In genomic region chr2:58324118-58324901, GRCm38 (mm10) we compare ENCODE assay signal across 9 mouse cellular contexts. TPM values are rescaled to one million over a fixed set of nuclear protein-coding genes. Genes with fewer than 3 reads are reported as not detected.
DNase-seq lines count a peak whose midpoint lies in the region; ATAC-seq lines count a peak whose summit lies in the region.
"Had no signal": no experiment of that assay in that cellular context is flagged by ENCODE, and none has a peak within 500 bp of the region (broad histone marks: within the 10 kb centered on the region; RNA-seq: fewer than 3 reads in every experiment).

No protein-coding gene starts in this region.

- 11% methylated on average over 23 of the region's 23 CpGs for WGBS in lung, embryonic 16.5 days

- peak overlapping the region; percentile 76 for H3K4me2 ChIP-seq in lung, embryonic 16.5 days (ENCODE audit: low read depth, low read length)

- peak; percentile 78 for ATAC-seq in lung, embryonic 16.5 days (ENCODE audit: low read depth)

- peak overlapping the region; percentile 70 for H3K9ac ChIP-seq in lung, embryonic 16.5 days (ENCODE audit: low read length)

- intact Hi-C loops in heart, postnatal 14 days (cut with DNase I) = no loop called here

- H3K4me1 ChIP-seq in lung, embryonic 16.5 days (replicated peaks; ENCODE audit: control insufficient read depth, insufficient read depth, low read length) = no peaks in the 10 kb centered on the region

- no peaks in the 10 kb centered on the region for H3K27me3 ChIP-seq in lung, embryonic 16.5 days (ENCODE audit: control insufficient read depth, insufficient read depth, low read depth, low read length)

- DNase-seq in CD4-positive helper T cell, adult 2 months (ENCODE audit: low read depth, low spot score) = peak; percentile 49
- peak; percentile 50 to 72 for DNase-seq in adrenal gland, adult (ENCODE audit: inconsistent age in 2 of 2, low spot score in 1 of 2)
- DNase-seq in embryo, embryonic 10.5 days (ENCODE audit: low spot score) = peak; percentile 75
- DNase-seq in heart, postnatal 14 days = peak; percentile 2 to 3
- DNase-seq in layer of hippocampus, postnatal 25 days (ENCODE audit: extremely low spot score in 1 of 2, low spot score in 1 of 2) = peak; percentile 56 to 57
- DNase-seq in ovary, adult 18-20 months (ENCODE audit: low spot score) = peak; percentile 12
- DNase-seq in thymus, postnatal 4 days = peak; percentile 62

- H3K4me3 ChIP-seq in lung, embryonic 16.5 days (ENCODE audit: low read length) = peak overlapping the region; percentile 48
- H3K4me3 ChIP-seq: erythroblast, embryonic 14.5 days had no signal

- no peak overlapping the region for H3K27ac ChIP-seq in lung, embryonic 16.5 days (ENCODE audit: low read length)

- no peaks in the 10 kb centered on the region for H3K36me3 ChIP-seq in lung, embryonic 16.5 days (ENCODE audit: control insufficient read depth, insufficient read depth, low read length)

- H3K9me3 ChIP-seq in lung, embryonic 16.5 days (ENCODE audit: control insufficient read depth, low read length) = no peaks in the 10 kb centered on the region

RNA-seq across cellular contexts. Expression of gene Acvr1c, which starts 33.4 kb away (rescaled TPM):
- total RNA-seq in heart, postnatal 14 days (2021) = 1 to 10 TPM in 1 of 2 experiments, under 1 TPM in 1; 0.32 to 2.5 TPM
- 10 to 100 TPM; 10.9 TPM for total RNA-seq in layer of hippocampus, postnatal 25 days (2021)
- 0.85 and 1.4 TPM in 2 replicates for polyA plus RNA-seq in lung, embryonic 16.5 days (2015; fragmentation: Nextera tagmentation; extraction: Ambion mirVana)
- polyA plus RNA-seq: erythroblast, embryonic 14.5 days had no signal

Comparison
In these comparisons a context has a peak if more than half of its experiments do, and no peak if none do; other contexts are left out.
1. DNase-seq: peak in every context shown above with its lines; median percentile 75 in embryo, embryonic 10.5 days; 62 in thymus, postnatal 4 days; 61 in adrenal gland, adult; 56 in layer of hippocampus, postnatal 25 days; 49 in CD4-positive helper T cell, adult 2 months; 12 in ovary, adult 18-20 months; 2 in heart, postnatal 14 days.